Mouse (Mus musculus): ENCODE data around the gene Abi3.

The Abi3 gene

DNA sequence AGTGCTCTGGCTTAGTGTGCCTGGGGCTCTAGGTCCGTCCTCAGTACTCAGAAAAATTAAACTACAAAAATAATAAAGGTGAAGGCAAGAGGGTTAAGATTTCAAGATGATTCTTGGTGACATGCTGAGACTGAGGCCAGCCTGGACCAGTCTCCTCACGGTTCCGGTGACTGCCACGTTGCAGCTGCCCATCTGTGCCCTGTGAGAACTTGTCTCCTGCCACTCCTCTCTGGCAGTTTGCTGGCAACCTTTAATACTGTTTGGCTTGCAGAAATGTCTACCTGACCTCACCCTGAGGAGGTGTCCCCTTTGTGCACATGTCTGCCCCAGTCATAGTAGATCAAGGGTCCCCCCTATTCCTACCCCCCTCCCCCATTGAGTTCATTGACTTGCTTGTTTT is 58.8 kb downstream of the Abi3 start:
- no peak for DNase-seq

DNA sequence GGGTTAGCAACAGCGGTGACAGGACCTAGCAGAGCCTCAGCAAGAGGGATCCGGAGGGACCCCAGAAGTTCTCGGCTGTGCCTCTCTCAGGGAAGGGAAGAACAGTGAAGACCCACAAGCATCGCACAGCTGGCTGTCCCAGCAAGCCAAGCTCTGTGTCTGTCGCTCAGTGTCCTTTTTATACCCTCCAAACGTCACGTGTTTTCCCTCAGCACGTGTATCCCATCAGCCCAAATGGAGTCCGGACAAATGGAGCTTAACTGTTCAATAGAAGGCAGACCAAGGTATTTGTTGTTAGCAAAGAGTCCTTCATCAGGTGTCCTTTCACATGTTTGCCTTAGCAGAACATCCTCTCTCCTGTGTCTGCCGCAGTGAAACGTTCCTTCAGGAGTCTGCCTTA is 60.7 kb downstream of the Abi3 start:
- no peak for DNase-seq

DNA sequence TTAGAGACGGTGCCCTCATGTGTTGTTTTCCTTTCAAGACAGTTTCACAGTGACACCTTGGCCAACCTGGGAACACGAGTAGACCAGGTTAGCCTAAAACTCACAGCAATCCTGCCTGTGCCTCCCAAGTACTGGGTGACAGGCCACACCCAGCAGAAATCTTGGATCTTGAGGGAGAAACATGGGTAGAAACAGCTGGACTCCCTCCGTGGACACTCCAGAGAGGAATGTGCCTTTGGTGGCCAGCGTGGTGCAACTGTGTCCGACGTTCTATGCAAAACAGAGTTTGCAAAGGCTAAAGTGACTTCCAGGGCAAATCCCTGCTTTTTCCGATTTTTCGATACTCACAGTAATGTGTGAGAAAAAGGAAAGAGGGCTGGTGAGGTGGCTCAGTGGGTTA is 61.8 kb downstream of the Abi3 start:
- DNase-seq = no peak
